Mouse (Mus musculus) urinary bladder, postnatal 14 days (tissue): ENCODE data around the gene Xirp2.
"Not testable (repeated sequence)": the region's sequence is repeated elsewhere in the genome, so short reads cannot be mapped to it uniquely, and the experiment has no call there.

Experiments used
- DNase-seq: peaks from one replicate; pipeline ENCODE4 v3.0.0; 2021; ENCODE audit warnings: low spot score

The Xirp2 gene

GRCm38 (mm10) chr2:67445780-67446179 lies at the start of gene Xirp2:
Gene Xirp2 (plus strand): TSS chr2:67446002.
- no peak for DNase-seq

GRCm38 (mm10) chr2:67413425-67413824 lies 32.4 kb upstream of the Xirp2 start, which contains the start of gene Gm21830:
Gene Gm21830 (plus strand): TSS chr2:67413725.
- not testable (repeated sequence) for DNase-seq

GRCm38 (mm10) chr2:67420853-67421252 lies 24.9 kb upstream of the Xirp2 start:
- DNase-seq, result no peak

- DNase-seq, result no peak
These were observed 23.0 kb upstream of the Xirp2 start for GRCm38 (mm10) chr2:67422799-67423198.

GRCm38 (mm10) chr2:67433081-67433480 lies 12.7 kb upstream of the Xirp2 start, which contains the start of gene Gm26727:
Gene Gm26727 (minus strand): TSS chr2:67433181.
- DNase-seq, result no peak

GRCm38 (mm10) chr2:67438309-67438708 lies 7.5 kb upstream of the Xirp2 start:
- DNase-seq, result no peak

GRCm38 (mm10) chr2:67446772-67447171 lies 970 bp downstream of the Xirp2 start:
- no peak for DNase-seq

GRCm38 (mm10) chr2:67447206-67447605 lies 1.4 kb downstream of the Xirp2 start:
- no peak for DNase-seq

GRCm38 (mm10) chr2:67460857-67461256 lies 15.1 kb downstream of the Xirp2 start:
- no peak for DNase-seq

GRCm38 (mm10) chr2:67467036-67467435 lies 21.2 kb downstream of the Xirp2 start:
- DNase-seq, result no peak

- DNase-seq, result not testable (repeated sequence)
These were observed 24.2 kb downstream of the Xirp2 start for GRCm38 (mm10) chr2:67470030-67470429.

GRCm38 (mm10) chr2:67477753-67478152 lies 32.0 kb downstream of the Xirp2 start:
- DNase-seq, result peak; percentile 49

GRCm38 (mm10) chr2:67481051-67481450 lies 35.2 kb downstream of the Xirp2 start:
- no peak for DNase-seq

GRCm38 (mm10) chr2:67486721-67487120 lies 40.9 kb downstream of the Xirp2 start:
- DNase-seq, result no peak

- DNase-seq, result no peak
These were observed 41.4 kb downstream of the Xirp2 start for GRCm38 (mm10) chr2:67487162-67487561.

- no peak for DNase-seq
These were observed 42.8 kb downstream of the Xirp2 start for GRCm38 (mm10) chr2:67488465-67489127.

GRCm38 (mm10) chr2:67489128-67489492 lies 43.3 kb downstream of the Xirp2 start:
- no peak for DNase-seq

GRCm38 (mm10) chr2:67505457-67505856 lies 59.7 kb downstream of the Xirp2 start:
- no peak for DNase-seq

GRCm38 (mm10) chr2:67516405-67516804 lies 70.6 kb downstream of the Xirp2 start:
- no peak for DNase-seq

- DNase-seq, result no peak
These were observed 89.5 kb downstream of the Xirp2 start for GRCm38 (mm10) chr2:67535347-67535746.

GRCm38 (mm10) chr2:67539426-67539825 lies 93.6 kb downstream of the Xirp2 start:
- DNase-seq, result no peak

- no peak for DNase-seq
These were observed 96.3 kb downstream of the Xirp2 start for GRCm38 (mm10) chr2:67541957-67542696.

- DNase-seq, result no peak
These were observed 98.6 kb downstream of the Xirp2 start for GRCm38 (mm10) chr2:67544426-67544825.
